Comparison of ENCODE assay signal across 22 mouse cellular contexts in genomic region chr2:61576928-61577695, GRCm38 (mm10). TPM values are rescaled to one million over a fixed set of nuclear protein-coding genes. Genes with fewer than 3 reads are reported as not detected.
DNase-seq lines count a peak whose midpoint lies in the region; ATAC-seq and TF ChIP-seq lines count a peak whose summit lies in the region.
"Had no signal": no experiment of that assay in that cellular context is flagged by ENCODE, and none has a peak within 500 bp of the region (broad histone marks: within the 10 kb centered on the region; RNA-seq: fewer than 3 reads in every experiment).

No protein-coding gene starts in this region.

- H3K4me1 ChIP-seq in heart, embryonic 13.5 days = peaks cover 4% of the 10 kb centered on the region; the same call in 1 of the 2 replicates
- no peaks in the 10 kb centered on the region for H3K4me1 ChIP-seq in heart, embryonic 12.5 days (replicated peaks)
- 0 out of 2 replicates have a peak, but pooled peaks cover 7% of the 10 kb centered on the region for H3K4me1 ChIP-seq in limb, embryonic 14.5 days (ENCODE audit: control insufficient read depth, insufficient read depth, low read length)
- peaks cover 6% of the 10 kb centered on the region for H3K4me1 ChIP-seq in limb, embryonic 10.5 days
- H3K4me1 ChIP-seq: forebrain, embryonic 10.5 days; hindbrain, embryonic 12.5 days; limb, embryonic 15.5 days; midbrain, embryonic 10.5 days; stomach, embryonic 15.5 days had no signal

- no peak overlapping the region for H3K9ac ChIP-seq in heart, embryonic 13.5 days
- H3K9ac ChIP-seq in heart, embryonic 12.5 days = no peak overlapping the region
- H3K9ac ChIP-seq in limb, embryonic 14.5 days (ENCODE audit: low read depth, low read length, severe bottlenecking) = no peak overlapping the region
- H3K9ac ChIP-seq: hindbrain, embryonic 12.5 days; limb, embryonic 15.5 days; stomach, embryonic 15.5 days had no signal

- WGBS in heart, embryonic 13.5 days = 62% methylated on average over 17 of the region's 17 CpGs
- 66% methylated on average over 17 of the region's 17 CpGs for WGBS in heart, embryonic 12.5 days
- WGBS in limb, embryonic 14.5 days = 70% methylated on average over 17 of the region's 17 CpGs
- 89% methylated on average over 17 of the region's 17 CpGs for WGBS in limb, embryonic 10.5 days

- H3K36me3 ChIP-seq in heart, embryonic 13.5 days = no peaks in the 10 kb centered on the region
- no peaks in the 10 kb centered on the region for H3K36me3 ChIP-seq in heart, embryonic 12.5 days
- H3K36me3 ChIP-seq in limb, embryonic 14.5 days (ENCODE audit: control insufficient read depth, insufficient read depth, low read length) = no peaks in the 10 kb centered on the region
- no peaks in the 10 kb centered on the region for H3K36me3 ChIP-seq in limb, embryonic 10.5 days
- H3K36me3 ChIP-seq: forebrain, embryonic 10.5 days; hindbrain, embryonic 12.5 days; limb, embryonic 15.5 days; midbrain, embryonic 10.5 days; stomach, embryonic 15.5 days had no signal

- H3K27ac ChIP-seq in heart, embryonic 13.5 days (replicated peaks) = no peak overlapping the region
- no peak overlapping the region for H3K27ac ChIP-seq in heart, embryonic 12.5 days (ENCODE audit: poor library complexity, severe bottlenecking)
- H3K27ac ChIP-seq in limb, embryonic 14.5 days (replicated peaks; ENCODE audit: low read depth, low read length) = no peak overlapping the region
- no peak overlapping the region for H3K27ac ChIP-seq in limb, embryonic 10.5 days
- H3K27ac ChIP-seq: forebrain, embryonic 10.5 days; gastrocnemius, adult 2 months; hindbrain, embryonic 12.5 days; layer of hippocampus, adult 2 months; limb, embryonic 15.5 days; macrophage; midbrain, embryonic 10.5 days; stomach, embryonic 15.5 days had no signal

- peak overlapping the region; percentile 47 for H3K4me2 ChIP-seq in heart, embryonic 13.5 days
- H3K4me2 ChIP-seq in heart, embryonic 12.5 days = no peak overlapping the region
- H3K4me2 ChIP-seq in limb, embryonic 14.5 days (replicated peaks; ENCODE audit: low read depth, low read length, severe bottlenecking) = no peak overlapping the region
- H3K4me2 ChIP-seq: hindbrain, embryonic 12.5 days; limb, embryonic 15.5 days; stomach, embryonic 15.5 days had no signal

- H3K4me3 ChIP-seq in heart, embryonic 13.5 days = no peak overlapping the region
- no peak overlapping the region for H3K4me3 ChIP-seq in heart, embryonic 12.5 days
- H3K4me3 ChIP-seq in limb, embryonic 14.5 days (replicated peaks; ENCODE audit: low read length) = no peak overlapping the region
- no peak overlapping the region for H3K4me3 ChIP-seq in limb, embryonic 10.5 days
- H3K4me3 ChIP-seq: forebrain, embryonic 10.5 days; gastrocnemius, adult 2 months; hindbrain, embryonic 12.5 days; layer of hippocampus, adult 2 months; limb, embryonic 15.5 days; midbrain, embryonic 10.5 days; stomach, embryonic 15.5 days had no signal

- TF ChIP-seq POLR2A in limb, embryonic 14.5 days (IDR thresholded peaks at IDR 0.05; ENCODE audit: borderline replicate concordance, extremely low read depth, insufficient read depth, insufficient read length) = no peak

- H3K9me3 ChIP-seq in heart, embryonic 13.5 days = no peaks in the 10 kb centered on the region
- H3K9me3 ChIP-seq in heart, embryonic 12.5 days (replicated peaks) = no peaks in the 10 kb centered on the region
- H3K9me3 ChIP-seq in limb, embryonic 14.5 days (ENCODE audit: control insufficient read depth, low read length) = no peaks in the 10 kb centered on the region
- no peaks in the 10 kb centered on the region for H3K9me3 ChIP-seq in limb, embryonic 10.5 days (replicated peaks)
- H3K9me3 ChIP-seq: forebrain, embryonic 10.5 days; hindbrain, embryonic 12.5 days; limb, embryonic 15.5 days; midbrain, embryonic 10.5 days; stomach, embryonic 15.5 days had no signal

- peak; percentile 54 for DNase-seq in limb, embryonic 14.5 days (ENCODE audit: low spot score)
- DNase-seq in limb, embryonic 10.5 days (ENCODE audit: low spot score) = no peak
- peak; percentile 25 for DNase-seq in lung, postnatal 10 days
- DNase-seq in lung, adult 18-20 months = no peak
- no peak for DNase-seq in right cerebral cortex, postnatal 25 days
- DNase-seq: cerebellum, adult 18-20 months; cerebellum, postnatal 25 days; embryo, embryonic 11 days; gastrocnemius, adult 2 months; kidney, adult 18-20 months; layer of hippocampus, postnatal 36 days; right cerebral cortex, postnatal 14 days had no signal

- ATAC-seq in heart, embryonic 13.5 days (ENCODE audit: extremely low read depth, insufficient number of reproducible peaks, low FRiP score, low TSS enrichment) = no peak
- no peak for ATAC-seq in heart, embryonic 12.5 days (ENCODE audit: insufficient number of reproducible peaks, low FRiP score)
- ATAC-seq in limb, embryonic 14.5 days (ENCODE audit: low FRiP score, low read depth) = no peak
- ATAC-seq: activated CD4-positive, CD25-positive, alpha-beta regulatory T cell, adult 4 months had no signal

- no peaks in the 10 kb centered on the region for H3K27me3 ChIP-seq in heart, embryonic 13.5 days (replicated peaks)
- H3K27me3 ChIP-seq in heart, embryonic 12.5 days (replicated peaks) = no peaks in the 10 kb centered on the region
- H3K27me3 ChIP-seq in limb, embryonic 14.5 days (ENCODE audit: control insufficient read depth, insufficient read depth, low read length) = no peaks in the 10 kb centered on the region
- H3K27me3 ChIP-seq in limb, embryonic 10.5 days (ENCODE audit: low read depth, poor library complexity, severe bottlenecking) = no peaks in the 10 kb centered on the region
- H3K27me3 ChIP-seq: hindbrain, embryonic 12.5 days; limb, embryonic 15.5 days; stomach, embryonic 15.5 days had no signal

RNA-seq across cellular contexts. Expression of gene Tank, which starts 1.3 kb away (rescaled TPM):
- 21.5 and 24.7 TPM in 2 replicates for polyA plus RNA-seq in heart, embryonic 13.5 days (2015; fragmentation: Nextera tagmentation; extraction: Ambion mirVana)
- polyA plus RNA-seq in heart, embryonic 12.5 days (2016; fragmentation: Nextera tagmentation; extraction: Ambion mirVana) = 25.0 and 28.0 TPM in 2 replicates
- polyA plus RNA-seq in limb, embryonic 14.5 days (2012; rRNA removed) = 19.7 and 22.7 TPM in 2 replicates
- polyA plus RNA-seq in limb, embryonic 14.5 days (2014; fragmentation: Nextera tagmentation; extraction: Ambion mirVana) = 31.6 and 32.1 TPM in 2 replicates
- polyA plus RNA-seq in limb, embryonic 10.5 days (2016; fragmentation: Nextera tagmentation; extraction: Ambion mirVana) = 23.2 and 24.1 TPM in 2 replicates

Comparison
In these comparisons a context has a peak if more than half of its experiments do, and no peak if none do; other contexts are left out.
1. DNase-seq: peak in limb, embryonic 14.5 days (single experiment) and lung, postnatal 10 days (single experiment); none in limb, embryonic 10.5 days (single experiment), lung, adult 18-20 months (0 of 2) and right cerebral cortex, postnatal 25 days (single experiment).